Mouse (Mus musculus): ENCODE results near the gene Gm5934.
"Not testable (repeated sequence)": the region's sequence is repeated elsewhere in the genome, so short reads cannot be mapped to it uniquely, and the experiment has no call there.

The Gm5934 gene

DNA sequence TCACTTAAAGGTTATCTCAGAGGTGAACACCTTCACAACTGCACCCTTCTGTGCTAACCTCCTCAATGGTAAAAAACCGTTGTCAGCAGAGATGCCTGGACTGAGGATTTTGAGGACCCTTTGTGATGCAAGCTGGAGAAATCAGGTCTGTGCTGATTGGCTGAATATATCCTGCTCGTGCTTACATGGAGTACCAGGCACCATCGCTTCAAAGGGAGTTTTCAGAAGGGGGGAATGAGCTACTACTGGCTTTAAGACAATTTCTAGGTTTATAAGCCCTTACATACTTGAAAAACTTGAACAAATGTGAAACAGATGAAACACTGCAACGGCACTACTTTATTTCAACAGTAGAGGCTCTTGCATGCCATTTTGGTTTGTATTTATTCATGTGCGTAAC is at the start of gene Gm5934:
Gene Gm5934 (minus strand): TSS at position 101 of the 400 bp plus-strand sequence.
- DNase-seq (ENCODE audit: low spot score), result not testable (repeated sequence)
